Mouse (Mus musculus): ENCODE data around the gene Zfp423.

- TF ChIP-seq POLR2A (IDR thresholded peaks at IDR 0.05; ENCODE audit: borderline replicate concordance, extremely low read depth, low read depth, low read length) (no peak), CTCF (IDR thresholded peaks at IDR 0.05; ENCODE audit: insufficient read depth, low read length) (no peak)
Measured at GRCm38 (mm10) chr8:87767882-87768281, 191.5 kb downstream of the Zfp423 start.
